Mouse (Mus musculus) heart, adult 2 months (tissue): ENCODE results near the gene Gm42715.

Experiments
- CTCF ChIP-seq: fragments of 200-600 bp; IDR thresholded peaks from 2 replicates; pipeline ENCODE4 v1.8.1; 2022; ENCODE audit warnings: antibody characterized with exemption, mild to moderate bottlenecking, moderate library complexity
- EP300 ChIP-seq: fragments of 200-500 bp; IDR thresholded peaks from 2 replicates; pipeline ENCODE4 v1.6.1; 2011; ENCODE audit warnings: low read depth, low read length, control low read depth; ENCODE audit not compliant: insufficient read depth
- POLR2A ChIP-seq: fragments of 200-500 bp; IDR thresholded peaks from 2 replicates; pipeline ENCODE4 v1.6.1; 2011; ENCODE audit warnings: mild to moderate bottlenecking, low read depth, low read length, control low read depth; ENCODE audit not compliant: insufficient read depth

- no peak for TF ChIP-seq CTCF
- TF ChIP-seq POLR2A = no peak; the same call in 1 of the 2 replicates
- TF ChIP-seq EP300 = no peak
Measured at GRCm38 (mm10) chr7:127613501-127613900, 94.1 kb downstream of the Gm42715 start.
